Mouse (Mus musculus) leukemia stem cell, adult 10-12 weeks (primary cell): ENCODE data around the gene Mindy3. TPM values are rescaled to one million over a fixed set of nuclear protein-coding genes. Genes with fewer than 3 reads are reported as not detected.

ENCODE experiments used
- polyA plus RNA-seq: library from polyadenylated mRNA; stranded (reverse); fragments of >175 nt; gene quantifications from 2 replicates; pipeline ENCODE4 v1.2.3, GENCODE M21; 2012; ENCODE audit warnings: low replicate concordance

Mindy3 gene
- 7.0 and 182 TPM in 2 replicates for polyA plus RNA-seq

GRCm38 (mm10) chr2:12419262-12419655, at the start of gene Mindy3:
Gene Mindy3 (minus strand): TSS chr2:12419470.

GRCm38 (mm10) chr2:12301431-12302170, 117.7 kb downstream of the Mindy3 start, which contains the start of gene Itga8:
Gene Itga8 (minus strand): TSS chr2:12301922.

Other genes with a start within 250 kb of the Mindy3 start
- not detected in 2 replicates for gene Itga8, start 117.5 kb downstream of the Mindy3 start, polyA plus RNA-seq